Mouse (Mus musculus) induced T-regulatory cell, adult 2 months (primary cell): ENCODE data around the gene Chst8.

Experiments used
- DNase-seq: peaks from one replicate; pipeline ENCODE4 v3.0.0-alpha.2; 2012; ENCODE audit warnings: low read depth

Chst8 gene

DNA sequence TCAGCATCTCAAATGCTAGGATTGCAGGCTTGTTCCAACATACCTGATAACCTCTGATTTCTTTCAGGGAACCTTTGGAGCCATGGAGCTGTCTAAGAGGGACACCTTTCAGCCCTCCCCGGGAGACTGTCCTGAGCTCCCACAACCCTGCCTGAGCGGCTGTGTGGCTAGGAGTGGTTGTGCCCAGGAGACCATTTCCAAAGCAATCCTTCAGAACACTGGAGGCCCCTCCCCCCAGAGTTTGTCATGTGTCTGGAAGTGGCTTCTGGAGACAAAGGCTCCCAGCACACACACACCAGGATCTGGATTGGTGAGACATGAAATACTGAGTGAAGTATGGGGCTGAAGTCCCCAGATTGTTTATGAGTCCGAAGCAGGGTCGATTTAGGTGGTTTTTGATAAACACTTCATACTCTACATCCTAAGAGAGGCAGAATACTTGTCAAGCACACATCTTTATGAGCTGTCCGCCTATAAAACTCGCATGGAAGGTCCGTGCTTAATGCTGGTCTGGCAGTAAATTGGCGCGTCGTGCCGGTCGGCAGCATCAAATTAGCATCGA, 12.5 kb downstream of the Chst8 start:
- no peak for DNase-seq

DNA sequence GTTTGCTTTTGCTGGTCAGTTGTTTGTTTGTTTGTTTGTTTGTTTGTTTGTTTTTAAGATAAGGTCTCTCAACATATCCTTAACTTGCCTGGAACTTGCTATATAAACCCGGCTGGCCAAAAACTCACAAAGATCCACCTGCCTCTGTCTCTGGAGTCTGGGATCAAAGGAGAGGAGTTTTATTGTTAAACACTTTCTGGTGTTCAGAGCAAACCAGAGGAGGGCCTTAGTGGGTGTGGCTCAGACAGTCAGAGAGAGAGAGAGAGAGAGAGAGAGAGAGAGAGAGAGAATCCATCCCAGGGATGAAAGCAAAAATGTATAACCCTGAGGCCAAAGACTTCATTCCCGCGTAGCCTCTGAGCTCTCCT, 13.1 kb downstream of the Chst8 start:
- DNase-seq = no peak

- DNase-seq = no peak
Observed at GRCm38 (mm10) chr7:34798441-34799403, 13.8 kb downstream of the Chst8 start.

- no peak for DNase-seq
Observed at GRCm38 (mm10) chr7:34798039-34798438, 14.5 kb downstream of the Chst8 start.

- no peak for DNase-seq
Observed at GRCm38 (mm10) chr7:34790459-34790858, 22.1 kb downstream of the Chst8 start.

DNA sequence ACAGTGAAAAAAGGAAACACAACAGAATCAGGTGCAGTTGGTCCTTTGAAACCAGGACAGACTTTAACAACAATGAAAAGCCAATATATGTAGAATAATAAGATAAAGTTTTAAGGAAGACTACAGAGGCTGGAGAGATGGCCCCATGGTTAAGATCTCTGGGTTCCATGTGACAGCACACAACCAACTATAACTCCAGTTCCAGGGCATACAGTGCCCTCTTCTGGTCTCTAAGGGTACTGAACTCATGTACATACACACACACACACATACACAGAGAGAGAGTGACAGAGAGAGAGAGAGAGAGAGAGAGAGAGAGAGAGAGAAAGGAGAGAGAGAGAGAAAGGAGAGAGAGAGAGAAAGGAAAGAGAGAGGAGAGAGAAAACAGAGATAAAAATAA, 25.3 kb downstream of the Chst8 start:
- no peak for DNase-seq

DNA sequence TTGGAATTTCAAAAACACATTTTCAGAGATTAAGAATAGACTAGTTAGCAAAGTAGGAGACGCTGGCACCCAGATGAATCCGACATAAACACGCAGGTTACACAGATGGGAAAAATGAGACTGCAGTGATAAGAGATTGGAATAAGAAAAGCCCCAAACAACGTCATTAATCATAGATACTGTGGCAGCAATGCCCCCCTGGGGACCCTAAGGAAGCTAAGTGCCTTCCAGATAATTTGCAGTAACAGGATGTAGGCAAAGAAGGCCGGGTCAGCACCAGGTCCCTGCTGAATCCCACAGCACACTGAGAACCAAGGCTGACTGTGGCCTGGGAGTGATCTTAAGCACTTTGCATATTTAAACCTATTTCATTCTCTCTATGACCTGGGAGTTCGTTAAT, 27.5 kb downstream of the Chst8 start:
- DNase-seq = no peak

- DNase-seq = no peak
Observed at GRCm38 (mm10) chr7:34784469-34784868, 28.0 kb downstream of the Chst8 start.

DNA sequence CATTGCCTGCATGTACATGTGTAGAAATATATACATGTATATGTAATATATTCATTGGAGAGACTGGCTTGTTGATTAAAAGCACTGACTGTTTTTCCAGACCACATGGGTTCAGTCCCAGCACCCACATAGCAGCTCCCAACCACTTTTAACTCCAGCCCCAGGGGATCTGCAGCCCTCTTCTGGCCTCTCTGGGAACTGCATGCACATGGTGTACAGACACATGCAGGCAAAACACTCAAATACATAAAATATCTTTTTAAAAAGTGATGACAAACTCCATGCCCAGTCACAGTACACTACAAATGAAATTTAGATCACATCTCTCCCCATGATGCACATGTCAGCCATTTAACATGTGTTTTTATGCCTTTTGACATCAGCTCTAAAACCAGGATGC, 30.5 kb downstream of the Chst8 start:
- peak; percentile 0 for DNase-seq

- no peak for DNase-seq
Observed at GRCm38 (mm10) chr7:34781217-34781616, 31.3 kb downstream of the Chst8 start.

DNA sequence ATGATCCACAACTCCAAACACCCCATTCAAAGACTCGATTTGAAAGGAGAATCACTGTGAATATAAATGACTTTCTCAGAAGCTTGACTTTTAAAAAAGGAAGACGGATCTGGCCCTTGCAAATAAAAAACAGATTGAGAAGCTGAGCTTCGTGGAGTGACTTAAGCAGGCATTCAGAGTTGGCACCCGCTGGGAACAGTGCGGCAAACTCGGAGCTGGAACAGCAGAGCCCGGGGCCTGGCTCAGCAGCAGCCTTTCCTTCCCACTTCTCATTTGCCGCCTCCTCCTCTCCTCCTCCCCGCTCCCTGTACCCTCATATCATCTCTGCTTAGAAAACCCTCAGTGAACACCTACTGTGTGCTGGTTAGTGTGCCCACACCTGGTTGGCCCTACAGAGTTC, 34.1 kb downstream of the Chst8 start:
- no peak for DNase-seq

DNA sequence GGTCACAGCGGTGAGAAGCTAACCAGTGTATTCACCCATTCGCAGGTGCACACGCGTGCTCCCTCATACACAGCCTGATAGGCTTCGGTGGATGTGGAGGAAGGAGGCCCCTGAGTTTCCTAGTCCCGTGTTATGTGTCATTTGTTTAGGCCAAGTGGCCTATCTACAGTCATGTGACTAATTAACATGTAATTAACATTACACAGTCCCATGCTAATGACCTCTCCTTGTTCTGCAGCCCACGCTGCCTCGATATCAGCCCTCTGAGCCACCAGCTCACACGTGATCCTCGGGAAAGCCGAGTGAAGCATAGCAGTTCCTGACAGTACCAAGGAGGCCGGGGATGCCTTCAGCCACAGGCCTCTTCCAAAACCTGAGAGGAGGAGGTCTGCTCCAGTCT, 36.9 kb downstream of the Chst8 start:
- no peak for DNase-seq

GRCm38 (mm10) chr7:34774947-34775346, 37.6 kb downstream of the Chst8 start:
- DNase-seq = no peak

- no peak for DNase-seq
Observed at GRCm38 (mm10) chr7:34774020-34774419, 38.5 kb downstream of the Chst8 start.

DNA sequence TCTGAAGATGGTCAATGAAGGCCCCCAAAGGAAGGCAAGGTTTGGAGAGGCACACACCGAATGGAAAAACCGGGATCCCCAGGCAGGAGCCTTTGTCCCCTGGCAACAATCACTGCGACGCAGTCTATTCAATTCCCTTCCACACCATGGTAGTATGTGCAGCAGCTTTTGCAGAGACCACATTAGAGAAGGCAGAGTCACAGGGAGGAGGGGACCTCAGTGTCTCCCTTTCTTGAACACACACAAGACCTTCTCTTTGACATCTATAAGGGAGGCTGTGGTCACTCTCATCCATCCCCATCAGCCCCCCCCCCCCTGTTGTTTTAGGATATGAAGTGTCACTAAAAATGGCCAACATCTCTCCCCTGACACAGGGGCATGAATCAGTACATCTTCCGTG, 39.2 kb downstream of the Chst8 start:
- no peak for DNase-seq

GRCm38 (mm10) chr7:34769531-34769930, 43.0 kb downstream of the Chst8 start:
- DNase-seq = no peak

- DNase-seq = no peak
Observed at GRCm38 (mm10) chr7:34764250-34765148, 48.0 kb downstream of the Chst8 start.

- DNase-seq = no peak
Observed at GRCm38 (mm10) chr7:34759378-34759822, 53.1 kb downstream of the Chst8 start.

- no peak for DNase-seq
Observed at GRCm38 (mm10) chr7:34758721-34759120, 53.8 kb downstream of the Chst8 start.

DNA sequence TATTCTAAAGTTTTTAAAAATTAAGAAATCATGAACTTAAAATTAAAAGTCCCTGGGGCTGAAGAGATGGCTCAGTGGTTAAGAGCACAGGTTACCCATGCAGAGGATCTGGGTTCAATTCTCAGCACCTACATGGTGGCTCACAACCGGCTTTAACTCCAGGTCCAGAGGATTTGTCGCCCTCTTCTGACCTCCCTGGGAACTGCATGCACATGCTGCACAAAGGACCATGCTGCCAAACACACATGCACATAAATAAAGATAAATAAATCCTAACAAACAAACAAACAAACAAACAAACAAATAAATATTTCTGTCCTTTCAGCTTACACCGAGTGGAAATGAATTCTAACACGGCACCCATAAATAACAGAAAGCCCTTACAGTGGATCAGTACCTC, 55.0 kb downstream of the Chst8 start:
- peak; percentile 0 for DNase-seq

GRCm38 (mm10) chr7:34753140-34753886, 59.2 kb downstream of the Chst8 start:
- DNase-seq = no peak
